Mouse (Mus musculus): ENCODE results near the gene Sstr2. TPM values are rescaled to one million over a fixed set of nuclear protein-coding genes. Genes with fewer than 3 reads are reported as not detected.
A peak's percentile ranks its signal among the peaks of the same experiment; 100 is the strongest.

Sstr2 gene
- total and polyA plus RNA-seq, 2 experiments from 2014 or later, result 32.4 to 94.0 TPM

DNA sequence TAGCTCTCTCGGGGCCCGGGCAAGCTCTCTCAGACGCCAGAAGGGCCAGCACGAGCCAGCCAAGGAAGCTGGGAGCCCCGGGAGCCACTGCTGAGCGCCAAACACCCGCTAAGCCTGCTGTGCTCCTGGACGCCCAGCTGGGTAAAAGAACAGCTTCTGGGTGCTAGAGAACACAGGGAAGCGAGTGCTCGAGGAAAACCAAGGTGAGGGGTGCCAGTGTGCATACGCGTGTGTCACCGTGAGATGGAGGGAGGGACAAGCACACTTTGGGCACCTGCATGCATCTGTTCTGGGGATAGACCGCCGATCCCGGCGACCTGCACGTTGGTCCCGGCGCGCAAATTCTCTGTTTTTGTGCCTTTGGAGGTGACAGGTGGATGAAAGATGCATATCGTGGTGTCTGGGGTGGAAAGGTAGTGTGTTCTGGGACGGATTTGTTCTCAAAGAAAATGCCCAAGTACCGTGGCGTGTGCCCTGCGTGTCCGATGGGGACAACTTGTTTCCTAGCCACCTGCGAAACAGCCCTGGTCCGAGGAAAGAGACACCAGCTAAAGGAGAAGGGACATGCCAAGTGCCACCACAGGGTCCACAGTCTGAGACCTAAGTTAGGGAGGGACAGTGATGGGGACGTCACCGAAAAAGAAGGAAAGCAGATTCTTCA is 408 bp downstream of the Sstr2 start:
- ATAC-seq (0 out of 2 replicates have a peak, but pooled peaks have one; percentile 6), DNase-seq (ENCODE audit: low spot score) (no peak)
- H3K27me3 ChIP-seq (ENCODE audit: insufficient read depth, low read length), result no peaks in the 10 kb centered on the region
- no peak for TF ChIP-seq CTCF (IDR thresholded peaks at IDR 0.05; ENCODE audit: low read depth)
- peak overlapping the region; percentile 61 for H3K9ac ChIP-seq (replicated peaks; ENCODE audit: low read length)
- peaks cover 8% of the 10 kb centered on the region for H3K4me1 ChIP-seq (ENCODE audit: insufficient read depth, low read length)
- no peaks in the 10 kb centered on the region for H3K36me3 ChIP-seq (ENCODE audit: insufficient read depth, low read length)
- peak overlapping the region; percentile 76 for H3K27ac ChIP-seq
- peak overlapping the region; percentile 74 for H3K4me2 ChIP-seq (ENCODE audit: low read depth, low read length)
- peak overlapping the region; percentile 50 for H3K4me3 ChIP-seq (ENCODE audit: low read length)
- no peaks in the 10 kb centered on the region for H3K9me3 ChIP-seq (ENCODE audit: low read length)
- 2% methylated on average over 31 of the region's 31 CpGs for WGBS

GRCm38 (mm10) chr11:113621001-113621400 is 1.9 kb downstream of the Sstr2 start:
- no peak for ATAC-seq
- no peak overlapping the region for H3K27ac ChIP-seq
- DNase-seq (ENCODE audit: low spot score), result no peak
- no peak for TF ChIP-seq CTCF (IDR thresholded peaks at IDR 0.05; ENCODE audit: low read depth)
- H3K9me3 ChIP-seq (ENCODE audit: low read length), result no peaks in the 10 kb centered on the region
- H3K36me3 ChIP-seq (ENCODE audit: insufficient read depth, low read length), result no peaks in the 10 kb centered on the region; the same call in 1 of the 2 replicates
- H3K4me2 ChIP-seq (ENCODE audit: low read depth, low read length), result peak overlapping the region; percentile 74
- 0 out of 2 replicates have a peak overlapping the region, but pooled peaks have one; percentile 61 for H3K9ac ChIP-seq (replicated peaks; ENCODE audit: low read length)
- WGBS, result 35% methylated on average over 2 of the region's 2 CpGs
- H3K27me3 ChIP-seq (ENCODE audit: insufficient read depth, low read length), result no peaks in the 10 kb centered on the region
- peaks cover 8% of the 10 kb centered on the region for H3K4me1 ChIP-seq (ENCODE audit: insufficient read depth, low read length)
- peak overlapping the region; percentile 50 for H3K4me3 ChIP-seq (ENCODE audit: low read length)

DNA sequence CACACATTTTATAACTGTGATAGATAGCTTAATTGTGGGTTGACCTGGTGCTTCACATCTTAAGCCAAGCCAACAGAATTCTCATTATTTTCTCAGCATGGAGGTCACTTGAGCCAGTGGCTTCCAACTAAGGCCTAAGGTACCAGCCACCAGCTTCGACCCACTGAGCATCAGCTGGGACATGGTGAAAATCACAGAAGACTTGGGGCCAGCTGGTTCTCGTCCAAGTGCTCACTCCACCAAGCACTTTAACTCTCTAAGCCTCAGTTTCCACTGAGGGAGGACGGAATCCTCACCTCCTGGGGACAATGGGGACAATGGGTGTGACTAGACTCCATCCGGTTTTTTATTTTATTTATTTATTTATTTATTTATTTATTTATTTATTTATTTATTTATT is 2.9 kb downstream of the Sstr2 start:
- 61% methylated on average over 4 of the region's 4 CpGs for WGBS
- H3K27me3 ChIP-seq (ENCODE audit: insufficient read depth, low read length), result no peaks in the 10 kb centered on the region

DNA sequence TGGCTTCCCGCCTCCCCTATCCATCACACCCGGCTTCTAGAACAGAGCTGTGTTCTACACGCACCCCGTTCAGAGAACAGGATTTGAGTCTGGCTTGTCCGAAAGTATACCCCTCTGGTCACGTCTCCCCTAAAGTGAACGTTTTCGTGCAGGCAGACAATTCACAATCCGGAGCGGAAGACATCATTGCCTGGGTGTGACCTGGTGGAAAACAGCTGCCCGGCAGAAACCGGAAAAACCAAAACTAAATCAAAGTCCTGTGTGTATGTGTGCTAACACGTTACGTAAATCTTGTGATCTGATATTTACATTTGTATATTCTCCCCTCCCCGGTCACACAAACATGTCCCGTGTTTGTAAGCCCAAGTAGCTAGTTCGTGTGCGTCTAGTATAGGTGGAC is 6.3 kb downstream of the Sstr2 start:
- no peak for DNase-seq (ENCODE audit: low spot score)
- no peak overlapping the region for H3K4me3 ChIP-seq (ENCODE audit: low read length)
- TF ChIP-seq CTCF (IDR thresholded peaks at IDR 0.05; ENCODE audit: low read depth), result no peak
- 95% methylated on average over 18 of the region's 18 CpGs for WGBS
- H3K4me1 ChIP-seq (ENCODE audit: insufficient read depth, low read length), result no peaks in the 10 kb centered on the region
- H3K27me3 ChIP-seq (ENCODE audit: insufficient read depth, low read length), result no peaks in the 10 kb centered on the region
- no peak overlapping the region for H3K4me2 ChIP-seq (ENCODE audit: low read depth, low read length)
- no peak overlapping the region for H3K27ac ChIP-seq
- H3K9me3 ChIP-seq (ENCODE audit: low read length), result no peaks in the 10 kb centered on the region
- no peak for ATAC-seq
- no peak overlapping the region for H3K9ac ChIP-seq (replicated peaks; ENCODE audit: low read length)
- H3K36me3 ChIP-seq (ENCODE audit: insufficient read depth, low read length), result no peaks in the 10 kb centered on the region; the same call in 1 of the 2 replicates

More for the DNA sequence above, 2.9 kb downstream of the Sstr2 start:
- ATAC-seq (no peak), DNase-seq (ENCODE audit: low spot score) (peak; percentile 40)
- TF ChIP-seq CTCF (IDR thresholded peaks at IDR 0.05; ENCODE audit: low read depth), result no peak
- H3K4me3 ChIP-seq (ENCODE audit: low read length), result no peak overlapping the region
- peaks cover 8% of the 10 kb centered on the region for H3K4me1 ChIP-seq (ENCODE audit: insufficient read depth, low read length)
- no peak overlapping the region for H3K9ac ChIP-seq (replicated peaks; ENCODE audit: low read length)
- no peaks in the 10 kb centered on the region; the same call in 1 of the 2 replicates for H3K36me3 ChIP-seq (ENCODE audit: insufficient read depth, low read length)
- peak overlapping the region; percentile 74 for H3K4me2 ChIP-seq (ENCODE audit: low read depth, low read length)
- H3K9me3 ChIP-seq (ENCODE audit: low read length), result no peaks in the 10 kb centered on the region
- H3K27ac ChIP-seq, result no peak overlapping the region

DNA sequence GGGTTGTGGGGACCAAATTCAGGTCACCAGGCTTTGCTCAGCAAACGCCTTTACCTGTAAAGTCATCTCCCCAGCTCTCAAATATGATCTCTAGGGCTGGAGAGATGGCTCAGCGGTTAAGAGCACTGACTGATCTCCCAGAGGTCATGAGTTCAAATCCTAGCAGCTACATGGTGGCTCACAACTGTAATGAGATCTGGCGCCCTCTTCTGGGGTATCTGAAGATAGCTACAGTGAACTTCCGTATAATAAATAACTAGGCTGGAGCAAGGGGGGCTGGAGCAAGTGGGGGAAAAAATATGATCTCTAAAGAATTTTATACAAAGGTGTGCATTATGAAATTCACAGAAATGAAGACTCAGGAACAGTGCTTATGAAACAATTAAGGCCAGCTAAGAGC is 8.6 kb downstream of the Sstr2 start:
- TF ChIP-seq CTCF (IDR thresholded peaks at IDR 0.05; ENCODE audit: low read depth), result peak; percentile 68
- Histone ChIP-seq H3K9ac (replicated peaks; ENCODE audit: low read length) (no peak overlapping the region), H3K4me2 (ENCODE audit: low read depth, low read length) (no peak overlapping the region), H3K4me1 (ENCODE audit: insufficient read depth, low read length) (no peaks in the 10 kb centered on the region), H3K36me3 (ENCODE audit: insufficient read depth, low read length) (no peaks in the 10 kb centered on the region; the same call in 1 of the 2 replicates), H3K27ac (no peak overlapping the region), H3K4me3 (ENCODE audit: low read length) (no peak overlapping the region), H3K27me3 (ENCODE audit: insufficient read depth, low read length) (no peaks in the 10 kb centered on the region), H3K9me3 (ENCODE audit: low read length) (no peaks in the 10 kb centered on the region)
- 61% methylated on average over 4 of the region's 4 CpGs for WGBS
- ATAC-seq, result no peak
- DNase-seq (ENCODE audit: low spot score), result peak; percentile 59

DNA sequence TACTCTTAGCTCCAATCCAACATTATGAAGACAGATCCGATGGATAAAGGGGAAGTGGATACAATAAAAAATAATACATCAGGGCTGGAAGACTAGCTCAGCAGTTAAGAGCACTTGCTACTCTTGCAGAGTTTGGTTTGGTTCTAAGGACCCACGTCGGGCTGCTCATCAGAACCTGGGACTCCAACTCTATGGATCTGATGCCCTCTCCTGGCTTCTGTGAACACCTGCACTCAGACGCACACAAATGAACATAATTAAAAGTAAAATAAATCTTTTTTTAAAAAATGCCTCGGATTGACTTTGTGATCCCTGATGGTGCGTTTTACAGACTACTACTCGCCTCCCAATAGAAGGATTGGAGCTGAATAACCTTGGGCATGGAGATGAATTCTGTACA is 11.5 kb downstream of the Sstr2 start:
- 59% methylated on average over 7 of the region's 7 CpGs for WGBS

DNA sequence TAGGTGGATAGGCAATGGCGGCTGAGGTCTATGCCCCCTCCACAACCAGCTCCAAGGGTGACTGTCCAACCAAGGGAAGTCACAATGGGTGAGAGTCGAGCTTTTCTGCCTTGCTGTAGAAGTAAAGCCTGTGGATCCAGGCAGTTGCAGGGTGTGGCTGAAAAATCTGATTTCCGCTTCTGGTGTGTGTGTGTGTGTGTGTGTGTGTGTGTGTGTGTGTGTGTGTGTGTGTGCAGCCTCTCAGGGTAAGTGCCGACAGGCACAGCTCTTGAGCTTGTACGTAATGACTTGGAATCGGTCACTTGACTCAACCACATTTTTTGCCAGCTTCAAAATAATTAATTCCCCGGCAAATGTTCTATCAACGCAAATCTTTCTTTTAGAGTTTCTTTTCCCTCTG is 12.2 kb downstream of the Sstr2 start:
- no peaks in the 10 kb centered on the region for H3K4me1 ChIP-seq (ENCODE audit: insufficient read depth, low read length)
- H3K36me3 ChIP-seq (ENCODE audit: insufficient read depth, low read length), result no peaks in the 10 kb centered on the region
- ATAC-seq, result no peak
- H3K4me2 ChIP-seq (ENCODE audit: low read depth, low read length), result no peak overlapping the region
- TF ChIP-seq CTCF (IDR thresholded peaks at IDR 0.05; ENCODE audit: low read depth), result no peak
- WGBS, result 75% methylated on average over 8 of the region's 8 CpGs
- H3K4me3 ChIP-seq (ENCODE audit: low read length), result no peak overlapping the region
- H3K27ac ChIP-seq, result no peak overlapping the region
- no peaks in the 10 kb centered on the region for H3K27me3 ChIP-seq (ENCODE audit: insufficient read depth, low read length)
- H3K9me3 ChIP-seq (ENCODE audit: low read length), result no peaks in the 10 kb centered on the region
- no peak overlapping the region for H3K9ac ChIP-seq (replicated peaks; ENCODE audit: low read length)
- DNase-seq (ENCODE audit: low spot score), result no peak

More for the DNA sequence above, 11.5 kb downstream of the Sstr2 start:
- Histone ChIP-seq H3K27me3 (ENCODE audit: insufficient read depth, low read length) (no peaks in the 10 kb centered on the region), H3K4me1 (ENCODE audit: insufficient read depth, low read length) (no peaks in the 10 kb centered on the region), H3K9ac (replicated peaks; ENCODE audit: low read length) (no peak overlapping the region), H3K9me3 (ENCODE audit: low read length) (no peaks in the 10 kb centered on the region), H3K4me3 (ENCODE audit: low read length) (no peak overlapping the region), H3K27ac (no peak overlapping the region), H3K4me2 (ENCODE audit: low read depth, low read length) (no peak overlapping the region), H3K36me3 (ENCODE audit: insufficient read depth, low read length) (no peaks in the 10 kb centered on the region)
- peak; percentile 74 for DNase-seq (ENCODE audit: low spot score)
- no peak for ATAC-seq
- TF ChIP-seq CTCF (IDR thresholded peaks at IDR 0.05; ENCODE audit: low read depth), result peak; percentile 73

Measured in hindbrain, postnatal 0 days (tissue).